Mouse (Mus musculus) heart, postnatal 10 days (tissue): ENCODE measurements at regions not wholly inside any gene's neighbourhood (a gene's known extent, or its start where the extent isn't known, plus 50 kb on each side); places are given as distances from the start of the nearest gene placed in this dataset.

Source experiments
- DNase-seq, 2 experiments: peaks; one replicate each; pipeline ENCODE4 v3.0.0; 2021
- intact Hi-C: fragments of 180-260 bp; cut with DNase I; formaldehyde crosslinking; loops from one replicate; pipeline ENCODE4 v1.15.1; 2025

DNA sequence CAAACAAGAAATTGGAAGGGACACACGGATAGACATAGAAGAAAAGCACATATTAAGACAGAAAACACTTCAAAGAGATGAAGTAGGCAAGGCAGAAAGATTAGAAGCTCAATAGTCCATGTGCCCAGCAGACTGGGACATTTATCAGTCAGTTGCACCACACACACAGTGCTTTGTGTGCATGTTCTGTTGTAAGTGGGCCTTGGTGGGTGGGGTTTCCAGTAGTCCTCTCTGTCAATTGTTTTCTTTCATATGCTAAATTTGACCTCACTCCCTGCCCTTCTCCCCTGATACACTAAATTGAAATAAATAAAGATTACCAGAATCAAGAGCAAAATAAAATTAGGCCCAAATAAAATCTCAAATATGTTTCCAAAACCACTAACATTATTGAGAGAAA is 546.0 kb upstream of the Cited2 start:
- DNase-seq, result no peak
- intact Hi-C loops, result no loop called here

DNA sequence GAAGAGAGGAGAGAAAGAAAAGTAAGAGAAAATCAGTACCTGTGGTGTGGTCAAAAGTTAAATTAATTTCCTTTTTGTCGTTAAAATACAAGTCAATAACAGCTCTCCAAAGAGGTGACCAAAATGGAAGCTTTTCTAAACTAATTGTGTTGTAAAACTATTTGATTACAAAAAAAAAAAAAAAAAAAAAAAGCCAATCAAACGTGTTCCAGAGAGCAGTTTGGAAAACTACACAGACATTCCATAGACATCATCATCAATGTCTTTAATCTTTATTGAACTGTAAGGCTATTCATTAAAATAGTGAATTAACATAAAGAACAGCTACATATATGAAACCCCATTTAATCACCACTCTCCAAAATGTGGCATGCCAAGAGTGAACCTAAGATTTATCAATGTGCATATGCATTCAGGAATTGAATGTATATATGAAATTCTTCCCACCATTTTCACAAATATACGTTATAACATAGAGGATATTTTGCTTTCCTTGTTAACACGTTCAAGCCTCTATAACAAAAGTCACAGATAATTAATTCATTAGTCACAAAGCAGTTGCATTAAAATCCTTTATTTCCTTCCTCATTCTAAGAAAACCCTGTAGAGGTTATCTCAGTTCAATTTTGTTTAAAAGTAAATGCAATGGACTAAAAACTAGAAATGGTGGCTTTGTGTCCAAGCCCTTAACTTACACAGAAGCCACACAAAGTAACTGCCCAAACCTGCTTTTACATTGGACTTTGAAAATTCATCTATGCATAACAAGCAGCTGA is 545.3 kb upstream of the Cited2 start:
- no peak for DNase-seq
- intact Hi-C loops, result no loop called here

DNA sequence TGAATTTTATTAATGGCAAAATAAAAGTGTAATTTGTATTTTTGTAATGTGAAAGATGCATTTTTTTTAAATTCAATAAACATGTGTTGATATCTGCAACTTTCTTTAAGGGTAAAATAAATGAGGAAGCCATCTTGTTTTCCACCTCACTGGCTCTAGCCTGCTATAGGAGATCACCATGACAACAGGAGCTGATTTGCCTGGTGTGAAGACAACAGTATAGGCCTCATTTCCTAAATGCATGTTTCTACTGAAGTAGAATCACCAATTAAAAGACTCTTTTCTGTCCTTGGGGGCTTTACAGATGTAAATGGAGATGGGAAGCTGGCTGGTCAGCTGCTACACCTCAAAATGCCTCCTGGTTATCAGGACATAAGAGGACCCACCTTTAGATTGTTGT is 544.4 kb upstream of the Cited2 start:
- DNase-seq, result no peak
- intact Hi-C loops, result no loop called here

DNA sequence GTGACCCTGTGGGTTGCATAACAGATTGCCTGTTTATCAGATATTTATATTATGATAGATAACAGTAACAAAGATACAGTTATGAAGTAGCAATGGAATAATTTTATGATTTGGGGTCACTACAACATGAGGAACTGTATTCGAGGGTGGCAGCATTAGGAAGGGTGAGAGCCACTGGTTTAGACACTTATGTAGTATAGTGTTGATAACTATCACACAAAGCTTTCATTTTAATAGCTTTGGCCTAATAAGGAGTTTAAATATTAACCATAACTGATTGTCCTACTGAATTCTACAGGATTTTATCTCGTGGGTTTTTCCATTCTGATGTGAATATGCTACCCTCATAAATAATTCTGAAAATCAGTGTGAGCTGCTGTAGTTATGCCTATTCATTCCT is 538.6 kb upstream of the Cited2 start:
- intact Hi-C loops, result no loop called here
- no peak for DNase-seq

DNA sequence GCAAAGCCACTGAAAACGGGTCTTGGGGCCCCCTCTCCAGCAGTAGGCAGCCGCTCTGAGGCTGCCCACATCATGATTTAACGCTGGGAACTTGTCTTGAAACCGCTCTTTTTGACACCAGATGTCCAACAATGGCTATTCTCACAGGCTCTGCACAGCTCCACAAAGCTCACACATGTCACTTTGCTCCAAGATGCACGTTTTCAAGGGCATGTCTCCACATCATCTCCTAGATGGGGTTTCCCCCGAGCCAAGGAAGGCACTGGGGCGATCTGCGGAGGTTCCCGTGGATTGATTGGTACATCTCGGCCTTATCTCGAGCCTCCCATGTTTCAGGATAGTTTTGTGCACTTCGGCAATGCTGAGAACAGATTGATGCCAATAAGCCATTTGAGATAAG is 526.8 kb upstream of the Cited2 start:
- peak; percentile 14 to 15 for DNase-seq
- intact Hi-C loops, result no loop called here

DNA sequence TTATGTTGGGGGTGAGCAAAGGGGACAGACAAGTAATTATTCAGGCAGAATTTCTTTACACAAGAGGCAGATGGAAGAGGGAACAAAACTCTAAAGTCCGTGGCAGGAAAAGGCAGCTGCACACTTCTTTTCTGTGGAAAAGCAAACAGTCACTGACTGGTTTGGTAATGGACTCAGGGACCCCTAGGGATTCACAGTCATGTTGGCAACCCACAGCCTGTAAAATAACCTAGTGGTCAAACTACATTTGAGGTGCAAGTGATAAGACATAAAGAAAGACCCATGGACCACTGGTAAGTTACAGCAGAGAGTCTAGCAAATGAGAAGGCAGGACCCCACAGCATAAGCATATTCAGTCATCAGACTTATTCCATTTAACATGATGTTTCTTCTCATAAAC is 526.4 kb upstream of the Cited2 start:
- DNase-seq, result no peak
- intact Hi-C loops, result no loop called here

DNA sequence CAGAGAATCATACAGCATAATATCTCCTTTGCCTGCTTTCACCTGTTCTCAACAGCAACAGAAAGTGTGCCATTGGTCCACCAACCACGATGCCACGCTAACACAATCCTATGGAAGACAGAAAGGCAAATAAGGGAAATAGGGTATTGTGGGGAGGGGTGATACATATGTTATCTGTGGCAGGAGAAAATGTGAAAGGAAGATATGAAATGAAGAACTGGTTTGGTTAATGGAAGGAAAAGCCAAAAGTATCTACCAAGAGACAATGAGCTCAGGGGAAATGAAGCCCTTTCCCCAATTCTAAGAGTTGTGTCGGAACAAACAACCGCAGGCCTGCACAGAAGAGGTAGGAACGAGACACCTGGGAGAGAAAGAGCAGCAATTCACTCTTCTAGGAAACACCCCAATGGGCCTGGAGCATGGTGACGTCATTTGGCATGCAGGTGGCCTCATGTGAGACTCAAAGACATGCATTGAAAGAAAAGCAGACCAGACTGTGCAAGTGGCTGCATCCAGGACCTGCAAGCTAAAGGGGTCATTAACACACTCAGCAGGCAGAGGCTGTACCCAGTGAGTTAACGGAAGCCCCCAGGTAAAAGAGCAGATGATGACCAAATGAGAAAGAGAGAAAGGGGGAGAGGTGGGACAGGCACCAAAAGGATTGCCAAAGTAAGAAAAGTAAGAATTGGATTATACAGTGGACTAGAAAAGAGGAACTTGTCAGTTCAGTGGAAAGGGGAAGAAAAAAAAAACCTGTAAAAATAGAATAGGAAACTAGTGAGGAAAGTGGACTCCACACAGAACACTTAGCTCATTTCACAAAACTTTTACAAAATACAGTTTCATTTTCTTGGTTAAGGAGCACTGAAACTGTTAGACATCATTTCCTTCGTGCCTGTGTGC is 522.2 kb upstream of the Cited2 start:
- intact Hi-C loops, result no loop called here
- DNase-seq, result no peak

DNA sequence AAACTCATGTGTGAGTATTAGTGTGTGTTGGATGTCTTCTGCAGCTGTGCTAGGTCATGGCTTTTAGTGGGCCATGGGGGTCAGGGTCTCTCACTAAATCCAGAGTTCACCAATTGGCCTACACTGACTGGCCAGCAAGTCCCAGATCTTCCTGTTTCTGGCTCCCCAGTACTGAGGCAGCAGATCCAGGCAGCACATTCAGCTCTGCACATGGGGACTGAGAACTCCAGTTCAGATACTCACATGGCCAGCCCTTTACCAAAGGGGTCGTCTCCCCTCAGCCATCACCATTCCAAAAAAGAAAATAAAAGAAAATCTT is 521.6 kb upstream of the Cited2 start:
- intact Hi-C loops, result no loop called here
- no peak for DNase-seq

DNA sequence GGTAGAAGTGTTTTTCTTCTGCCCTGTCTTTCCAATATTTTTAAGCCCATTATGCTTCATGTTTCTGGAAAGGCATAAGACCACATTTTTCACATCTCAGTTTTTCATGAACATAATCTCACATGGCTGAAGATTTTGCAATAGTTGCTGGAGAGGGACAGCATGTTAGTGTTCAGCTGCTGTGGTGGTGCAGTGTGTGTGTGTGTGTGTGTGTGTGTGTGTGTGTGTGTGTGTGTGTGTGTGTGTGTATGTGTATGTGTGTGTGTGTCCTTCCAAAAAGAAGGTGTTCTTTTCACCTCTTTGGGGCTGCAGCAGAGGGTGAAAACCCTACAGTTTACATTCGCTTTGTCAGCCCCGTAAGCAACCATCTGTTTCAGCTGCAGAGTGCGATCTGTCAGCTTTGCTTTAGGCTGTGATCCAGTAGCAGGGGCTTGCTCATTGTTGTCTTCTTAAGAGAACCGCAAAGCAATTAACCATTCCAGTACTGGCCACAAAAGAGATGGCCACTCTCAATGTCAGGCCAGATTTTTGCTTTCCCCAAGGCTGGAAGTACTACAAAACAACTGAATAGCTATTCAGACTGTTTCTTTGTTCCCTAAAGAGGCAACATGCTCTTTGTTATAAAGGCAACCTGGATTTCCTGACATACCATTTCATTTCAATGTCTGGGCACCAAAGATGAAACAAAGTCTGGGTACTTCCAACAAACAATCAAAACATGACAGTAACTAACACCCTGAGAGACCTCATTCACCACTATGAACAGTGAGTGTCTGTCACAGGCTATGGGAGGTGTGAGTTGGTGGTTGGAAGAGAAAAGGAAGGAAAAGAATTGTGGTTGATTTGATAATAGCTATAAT is 520.2 kb upstream of the Cited2 start:
- no peak for DNase-seq
- intact Hi-C loops, result no loop called here

DNA sequence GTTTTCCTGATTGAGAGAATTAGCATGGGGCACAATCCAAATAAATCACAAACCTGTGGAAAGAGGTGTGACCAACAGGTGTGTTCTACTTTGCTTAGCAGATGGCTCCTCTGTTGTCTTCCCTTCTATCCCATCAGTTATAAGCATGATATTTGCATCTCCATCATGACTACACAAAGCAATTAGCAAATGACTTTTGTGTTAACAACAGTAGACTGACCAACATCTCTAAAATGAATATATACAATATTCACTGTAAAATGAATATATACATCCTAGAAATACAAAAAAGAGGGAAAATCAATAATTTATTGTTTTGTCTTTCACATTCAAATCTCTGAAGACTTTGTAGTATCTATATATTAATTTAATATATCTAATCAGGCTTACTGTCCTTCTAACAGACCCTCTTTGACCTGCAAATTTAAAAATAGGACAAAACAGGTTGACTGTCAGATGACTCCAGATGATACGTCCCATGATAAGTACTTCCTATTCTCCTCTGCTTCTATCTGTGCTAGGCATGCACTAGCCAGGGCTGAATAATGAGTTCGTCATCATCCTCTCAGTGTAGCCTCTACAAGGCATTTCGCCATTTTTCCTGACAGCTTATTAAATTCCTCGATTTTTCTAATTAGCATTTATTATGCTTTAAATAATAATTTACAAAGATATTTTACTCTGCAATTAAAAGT is 519.5 kb upstream of the Cited2 start:
- no peak for DNase-seq
- intact Hi-C loops, result no loop called here

DNA sequence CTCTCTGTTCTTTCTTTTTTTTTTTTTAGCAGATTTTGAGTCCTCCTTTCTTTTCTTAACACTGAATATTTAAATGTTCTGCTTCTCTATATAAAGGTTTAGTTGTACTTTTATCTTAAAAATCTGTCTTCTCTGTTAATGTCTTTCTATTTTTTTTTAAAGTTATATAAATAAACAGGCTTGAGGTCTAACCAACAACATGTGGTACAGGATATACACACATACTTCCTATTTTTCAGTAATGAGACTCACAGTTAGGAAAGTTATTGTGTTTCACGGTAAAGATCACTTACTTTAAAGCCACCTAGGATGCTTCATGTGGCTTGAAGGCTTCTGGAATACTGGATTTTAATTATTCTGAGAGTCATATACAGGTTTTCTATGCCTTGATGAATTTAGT is 518.9 kb upstream of the Cited2 start:
- DNase-seq, result no peak
- intact Hi-C loops, result no loop called here

DNA sequence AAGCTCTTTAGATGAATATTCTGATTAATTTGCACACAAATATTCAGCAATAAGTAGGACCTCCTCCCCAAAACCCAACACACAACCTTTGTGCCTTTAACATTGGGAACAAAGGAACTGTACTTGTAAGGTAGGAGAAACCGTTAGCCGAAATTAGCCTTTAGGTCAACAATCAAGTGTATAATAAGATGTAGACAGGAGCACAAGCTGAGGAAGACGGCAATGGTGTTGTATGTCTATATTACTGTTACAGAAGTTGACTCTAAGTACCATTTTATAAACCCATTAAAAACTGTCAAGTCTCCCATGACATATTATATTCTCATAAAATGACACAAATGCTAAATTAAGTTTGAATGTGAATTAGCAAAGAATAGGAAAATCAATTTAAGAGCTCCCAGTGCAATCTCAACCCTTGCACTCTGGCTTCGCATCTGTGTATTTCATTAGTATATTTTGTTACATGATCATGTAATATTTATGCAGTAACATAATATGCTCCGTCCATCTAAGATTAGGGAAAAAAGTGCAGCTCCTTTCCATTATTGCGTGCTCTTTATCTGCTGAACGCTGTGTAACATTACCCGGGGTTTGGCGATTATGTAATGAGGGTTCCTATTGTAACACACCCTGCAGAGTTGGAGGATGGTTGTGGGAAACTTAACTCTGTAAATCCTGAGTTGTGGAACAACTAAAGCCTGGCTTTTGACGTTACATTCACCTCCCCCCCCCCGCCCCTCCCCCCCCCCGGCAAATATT is 510.3 kb upstream of the Cited2 start:
- intact Hi-C loops, result no loop called here

DNA sequence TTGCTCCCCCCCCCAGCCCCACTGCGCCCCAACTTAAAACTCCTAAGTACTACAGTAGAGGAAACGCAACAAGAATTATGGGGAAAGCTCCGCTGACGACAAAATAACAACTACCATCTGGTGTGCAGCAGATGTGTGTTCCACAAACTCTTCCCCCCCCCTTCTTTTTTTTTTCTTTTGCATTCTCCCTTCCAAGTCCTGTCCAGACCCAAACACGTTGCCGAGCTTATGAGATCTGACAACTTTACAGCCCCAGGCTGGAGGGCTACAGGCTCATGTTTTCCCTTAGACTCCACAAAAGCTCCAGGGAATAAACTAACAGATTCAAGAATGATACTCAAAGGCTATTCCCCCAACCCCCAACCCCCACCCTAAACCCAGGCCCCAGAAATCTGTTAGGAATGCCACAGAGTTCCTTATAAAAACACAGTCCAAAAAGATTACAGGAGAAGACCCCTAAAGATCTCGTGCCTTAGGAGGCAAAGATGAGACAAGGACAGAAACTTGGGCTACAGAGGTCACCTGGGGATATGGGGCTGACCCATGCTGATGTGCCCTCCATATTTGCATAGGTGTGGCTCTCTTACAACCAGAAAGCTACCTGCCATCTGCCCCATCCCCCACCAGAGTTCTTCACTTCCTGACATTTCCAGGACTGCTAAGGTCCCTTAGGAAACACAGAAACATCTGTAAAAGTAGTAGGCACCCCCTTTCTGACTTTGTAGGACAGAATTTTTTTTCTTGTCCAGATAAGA is 509.5 kb upstream of the Cited2 start:
- DNase-seq, result peak; percentile 26 to 35
- intact Hi-C loops, result no loop called here

More for the DNA sequence above, 510.3 kb upstream of the Cited2 start:
- peak; percentile 30 to 36 for DNase-seq

DNA sequence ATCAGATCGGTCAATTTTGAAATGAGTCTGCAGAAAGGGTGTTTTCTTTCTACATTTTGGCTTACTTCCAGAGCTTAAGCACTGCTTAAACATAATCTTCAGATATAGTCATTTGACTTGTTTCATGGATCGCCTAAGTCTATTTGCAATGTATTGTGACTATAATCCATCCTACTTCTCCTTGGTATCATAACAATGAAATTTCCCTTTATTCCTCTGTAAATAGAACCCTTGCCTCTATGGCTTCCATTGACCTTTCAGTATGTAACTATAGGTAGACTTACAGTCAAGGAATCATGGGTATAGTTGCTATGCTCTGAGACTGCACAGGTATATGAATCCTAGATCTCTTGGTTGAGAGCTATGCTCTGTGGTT is 509.0 kb upstream of the Cited2 start:
- no peak for DNase-seq
- intact Hi-C loops, result no loop called here

DNA sequence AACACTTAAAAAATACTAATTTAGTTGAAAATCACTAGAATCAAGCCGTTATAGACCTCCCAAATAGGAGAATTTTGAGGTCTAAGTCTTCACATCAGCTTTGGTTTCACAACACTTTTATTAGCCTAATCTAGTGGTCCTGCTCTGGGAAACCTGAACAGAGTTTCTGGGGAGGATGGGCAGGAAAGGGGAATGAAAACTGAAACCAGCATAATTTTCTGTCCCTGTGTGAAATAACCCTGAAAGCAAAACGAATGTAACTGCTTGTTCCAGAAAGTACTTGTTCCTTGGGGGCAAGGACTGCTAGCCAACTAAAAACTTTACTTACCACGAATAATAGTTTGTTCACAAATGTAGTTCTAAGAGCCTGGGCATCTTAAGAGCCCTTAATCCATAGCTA is 508.0 kb upstream of the Cited2 start:
- intact Hi-C loops, result no loop called here
- no peak for DNase-seq

DNA sequence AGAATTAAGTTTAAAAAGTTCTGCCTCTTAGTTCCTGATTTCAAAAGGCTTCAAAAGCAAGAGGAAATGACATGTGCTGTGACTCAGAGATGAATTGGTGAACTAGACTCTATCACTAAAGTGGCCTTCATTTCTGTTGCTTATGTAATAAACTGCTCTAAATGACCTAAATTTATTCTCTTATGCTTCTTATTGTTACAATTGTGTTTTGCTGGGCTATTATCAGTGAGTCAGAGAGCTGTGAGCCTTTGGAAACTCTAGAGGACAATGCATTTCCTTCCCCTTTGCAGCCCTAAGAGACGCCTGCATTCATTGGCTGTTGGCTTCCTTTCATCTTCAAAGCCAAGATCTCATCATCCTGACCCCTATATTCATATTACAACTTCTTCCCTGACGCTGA is 501.5 kb upstream of the Cited2 start:
- intact Hi-C loops, result no loop called here
- DNase-seq, result no peak

DNA sequence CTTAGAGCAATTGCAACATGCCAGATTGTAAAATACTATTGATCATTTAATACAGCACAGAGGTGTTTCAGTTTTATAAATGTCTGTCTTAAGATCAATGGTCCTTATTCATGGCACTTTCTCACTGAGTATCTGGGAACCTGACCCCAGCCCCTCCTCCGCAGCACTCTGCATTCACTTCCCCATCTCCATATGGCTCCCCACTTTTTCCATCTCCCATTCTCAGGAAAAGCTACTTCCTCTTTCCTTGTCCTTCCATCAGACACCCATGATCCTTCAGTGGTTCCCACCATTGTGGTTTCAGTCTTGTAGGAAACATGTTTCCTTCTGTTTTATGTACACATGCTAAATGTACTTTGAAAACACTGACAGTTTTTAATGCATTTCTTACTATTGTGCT is 497.3 kb upstream of the Cited2 start:
- DNase-seq, result no peak
- intact Hi-C loops, result no loop called here

DNA sequence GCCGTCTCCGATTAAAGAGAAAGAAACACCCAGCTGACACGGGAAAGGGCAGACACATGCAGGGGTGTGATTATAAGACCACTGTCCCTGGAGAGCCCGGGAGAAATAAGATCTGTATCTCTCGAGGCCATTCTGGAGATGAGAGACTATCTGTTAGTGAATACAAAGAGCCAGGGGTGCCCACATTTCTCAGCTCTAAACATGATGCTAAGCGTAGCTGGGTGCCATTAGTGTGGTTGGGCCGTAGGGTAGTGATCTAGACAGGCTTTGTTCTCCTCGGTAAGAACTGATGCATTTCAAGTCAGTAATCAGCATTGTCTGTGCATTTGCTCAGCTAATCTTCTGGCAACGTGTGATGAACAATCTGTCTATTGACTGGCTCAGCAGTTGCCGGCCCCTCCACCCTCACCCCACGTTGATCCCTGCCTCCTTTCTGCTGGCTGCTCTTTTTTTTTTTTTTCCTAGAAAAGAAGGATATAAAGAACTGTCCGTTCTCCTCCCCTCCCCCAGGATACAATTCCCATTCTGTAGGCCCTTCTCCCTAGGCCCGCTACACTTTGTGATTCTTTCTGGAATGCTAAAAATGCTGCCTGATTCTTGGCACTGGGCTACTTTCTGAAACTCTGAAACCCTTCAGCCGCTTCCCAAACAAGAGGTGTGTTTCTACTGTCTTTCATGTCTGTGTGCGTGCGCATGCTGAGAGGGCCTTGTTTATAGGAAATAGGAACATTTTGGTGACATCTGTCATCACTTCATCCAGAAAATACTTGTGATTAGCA is 492.8 kb upstream of the Cited2 start:
- intact Hi-C loops, result loop anchor here (10.0 kb wide), 1 partner anchor 495 kb away; the partner anchor contains the start of gene Cited2
- peak; percentile 32 to 52 for DNase-seq
